ENCODE assay signal across 11 mouse cellular contexts in genomic region chr5:25500686-25501085, GRCm38 (mm10). TPM values are rescaled to one million over a fixed set of nuclear protein-coding genes. Genes with fewer than 3 reads are reported as not detected.
DNase-seq lines count a peak whose midpoint lies in the region; ATAC-seq and TF ChIP-seq lines count a peak whose summit lies in the region.
"Had no signal": no experiment of that assay in that cellular context is flagged by ENCODE, and none has a peak within 500 bp of the region (broad histone marks: within the 10 kb centered on the region; RNA-seq: fewer than 3 reads in every experiment).

No protein-coding gene starts in this region.

- 68% methylated on average over 7 of the region's 7 CpGs for WGBS in lung, embryonic 14.5 days
- WGBS in forebrain, embryonic 13.5 days: 72% methylated on average over 7 of the region's 7 CpGs
- 80% methylated on average over 7 of the region's 7 CpGs for WGBS in intestine, postnatal 0 days
- 71% methylated on average over 7 of the region's 7 CpGs for WGBS in neural tube, embryonic 14.5 days

- no peaks in the 10 kb centered on the region for H3K27me3 ChIP-seq in lung, embryonic 14.5 days (ENCODE audit: insufficient read depth, low read length)
- H3K27me3 ChIP-seq in forebrain, embryonic 13.5 days: no peaks in the 10 kb centered on the region
- no peaks in the 10 kb centered on the region for H3K27me3 ChIP-seq in intestine, postnatal 0 days (replicated peaks; ENCODE audit: control insufficient read depth, insufficient read depth, low read length)
- peaks cover 4% of the 10 kb centered on the region; the same call in 1 of the 2 replicates for H3K27me3 ChIP-seq in neural tube, embryonic 14.5 days (ENCODE audit: control insufficient read depth, insufficient read depth, low read length)

- H3K9me3 ChIP-seq in lung, embryonic 14.5 days (ENCODE audit: low read depth, low read length): no peaks in the 10 kb centered on the region
- H3K9me3 ChIP-seq in forebrain, embryonic 13.5 days (replicated peaks): no peaks in the 10 kb centered on the region
- no peaks in the 10 kb centered on the region for H3K9me3 ChIP-seq in intestine, postnatal 0 days (ENCODE audit: control insufficient read depth)
- no peaks in the 10 kb centered on the region for H3K9me3 ChIP-seq in neural tube, embryonic 14.5 days (ENCODE audit: control insufficient read depth, low read length)

- H3K36me3 ChIP-seq in lung, embryonic 14.5 days (ENCODE audit: insufficient read depth): no peaks in the 10 kb centered on the region
- H3K36me3 ChIP-seq in forebrain, embryonic 13.5 days (ENCODE audit: poor library complexity, severe bottlenecking): no peaks in the 10 kb centered on the region
- H3K36me3 ChIP-seq in intestine, postnatal 0 days (ENCODE audit: control insufficient read depth, insufficient read depth): no peaks in the 10 kb centered on the region
- H3K36me3 ChIP-seq in neural tube, embryonic 14.5 days (ENCODE audit: control insufficient read depth, insufficient read depth, low read length): no peaks in the 10 kb centered on the region

- no peak for DNase-seq in lung, embryonic 14.5 days
- DNase-seq in lung, postnatal 10 days: no peak
- DNase-seq in frontal cortex, postnatal 36 days (ENCODE audit: low spot score in 2 of 2): no peak
- no peak for DNase-seq in left cerebral cortex, adult 8-10 months (ENCODE audit: low spot score in 2 of 2)
- no peak for DNase-seq in gastrocnemius, adult 18-20 months (ENCODE audit: low spot score)

- no peak overlapping the region; the same call in 1 of the 2 replicates for H3K9ac ChIP-seq in lung, embryonic 14.5 days
- H3K9ac ChIP-seq in forebrain, embryonic 13.5 days: no peak overlapping the region
- no peak overlapping the region for H3K9ac ChIP-seq in intestine, postnatal 0 days (ENCODE audit: low read depth, low read length)
- no peak overlapping the region for H3K9ac ChIP-seq in neural tube, embryonic 14.5 days (replicated peaks; ENCODE audit: low read depth, low read length)

- peak overlapping the region; percentile 61 for H3K4me2 ChIP-seq in lung, embryonic 14.5 days
- peak overlapping the region; percentile 85 for H3K4me2 ChIP-seq in forebrain, embryonic 13.5 days
- H3K4me2 ChIP-seq in intestine, postnatal 0 days (replicated peaks; ENCODE audit: low read depth): peak overlapping the region; percentile 84; the same call in 1 of the 2 replicates
- peak overlapping the region; percentile 59; the same call in 1 of the 2 replicates for H3K4me2 ChIP-seq in neural tube, embryonic 14.5 days (ENCODE audit: low read depth, low read length)

- ATAC-seq in lung, embryonic 14.5 days (ENCODE audit: insufficient read depth): no peak
- no peak for ATAC-seq in forebrain, embryonic 13.5 days
- ATAC-seq in intestine, postnatal 0 days: no peak
- ATAC-seq in neural tube, embryonic 14.5 days (ENCODE audit: low read depth): no peak
- ATAC-seq: activated CD4-positive, CD25-positive, alpha-beta regulatory T cell, adult 4 months had no signal

- no peak for TF ChIP-seq CTCF in lung, embryonic 14.5 days (IDR thresholded peaks at IDR 0.05; ENCODE audit: low read depth)
- TF ChIP-seq CTCF in intestine, postnatal 0 days (IDR thresholded peaks at IDR 0.05; ENCODE audit: low read depth): no peak

- H3K4me3 ChIP-seq in lung, embryonic 14.5 days (ENCODE audit: low read depth, low read length): no peak overlapping the region; the same call in 1 of the 2 replicates
- H3K4me3 ChIP-seq in forebrain, embryonic 13.5 days: peak overlapping the region; percentile 93
- H3K4me3 ChIP-seq in intestine, postnatal 0 days (ENCODE audit: low read depth, low read length): peak overlapping the region; percentile 100; the same call in 1 of the 2 replicates
- peak overlapping the region; percentile 99; the same call in 1 of the 2 replicates for H3K4me3 ChIP-seq in neural tube, embryonic 14.5 days (ENCODE audit: low read depth, low read length)

- no peaks in the 10 kb centered on the region; the same call in 1 of the 2 replicates for H3K4me1 ChIP-seq in lung, embryonic 14.5 days (ENCODE audit: insufficient read depth)
- peaks cover 18% of the 10 kb centered on the region for H3K4me1 ChIP-seq in forebrain, embryonic 13.5 days
- no peaks in the 10 kb centered on the region for H3K4me1 ChIP-seq in intestine, postnatal 0 days (replicated peaks; ENCODE audit: control insufficient read depth, insufficient read depth, low read length)
- peaks cover 13% of the 10 kb centered on the region; the same call in 1 of the 2 replicates for H3K4me1 ChIP-seq in neural tube, embryonic 14.5 days (ENCODE audit: control insufficient read depth, insufficient read depth, low read length)

- H3K27ac ChIP-seq in lung, embryonic 14.5 days (ENCODE audit: low read depth): no peak overlapping the region
- H3K27ac ChIP-seq in forebrain, embryonic 13.5 days: no peak overlapping the region
- H3K27ac ChIP-seq in intestine, postnatal 0 days (ENCODE audit: low read depth, low read length): no peak overlapping the region
- no peak overlapping the region for H3K27ac ChIP-seq in neural tube, embryonic 14.5 days (ENCODE audit: low read depth, low read length)

RNA-seq across cellular contexts. Expression of gene Kmt2c, which starts 2.1 kb away (rescaled TPM):
- polyA plus RNA-seq in lung, embryonic 14.5 days (2014; fragmentation: Nextera tagmentation; extraction: Ambion mirVana): 17.2 and 18.3 TPM in 2 replicates
- 24.1 and 25.0 TPM in 2 replicates for polyA plus RNA-seq in forebrain, embryonic 13.5 days (2015; fragmentation: Nextera tagmentation; extraction: Ambion mirVana)
- 7.0 and 7.7 TPM in 2 replicates for polyA plus RNA-seq in intestine, postnatal 0 days (2015; fragmentation: Nextera tagmentation; extraction: Ambion mirVana)
- 29.7 and 31.6 TPM in 2 replicates for polyA plus RNA-seq in neural tube, embryonic 14.5 days (2014; fragmentation: Nextera tagmentation; extraction: Ambion mirVana)
- 10 to 100 TPM; 59.1 to 77.3 (median 64.4) TPM for total RNA-seq in left cerebral cortex, adult 8-10 months (2022)
- total RNA-seq in gastrocnemius, adult 18-20 months (2021): 10 to 100 TPM; 31.0 to 37.1 TPM

RNA-seq across cellular contexts. Expression of gene Cct8l1, which starts 15.2 kb away (rescaled TPM):
- 0.09 TPM in 1 of 2 replicates, not detected in the other for polyA plus RNA-seq in lung, embryonic 14.5 days (2014; fragmentation: Nextera tagmentation; extraction: Ambion mirVana)
- polyA plus RNA-seq in forebrain, embryonic 13.5 days (2015; fragmentation: Nextera tagmentation; extraction: Ambion mirVana): not detected in 2 replicates
- polyA plus RNA-seq in intestine, postnatal 0 days (2015; fragmentation: Nextera tagmentation; extraction: Ambion mirVana): 0.09 and 0.26 TPM in 2 replicates
- not detected in 2 replicates for polyA plus RNA-seq in neural tube, embryonic 14.5 days (2014; fragmentation: Nextera tagmentation; extraction: Ambion mirVana)
- total RNA-seq in left cerebral cortex, adult 8-10 months (2022): under 1 TPM in 1 of 4 experiments, not detected in 3; 0.17 TPM
- under 1 TPM in 1 of 2 experiments, not detected in 1; 0.16 TPM for total RNA-seq in gastrocnemius, adult 18-20 months (2021)
- total RNA-seq: liver, adult 2 months had no signal
- polyA plus RNA-seq: activated CD4-positive, CD25-positive, alpha-beta regulatory T cell, adult 4 months; liver, adult 2 months; spleen, adult 2 months had no signal
